Mouse (Mus musculus): ENCODE results near the gene Hoxc12.

Gene Hoxc12

GRCm38 (mm10) chr15:102936279-102936972 is at the start of gene Hoxc12:
Gene Hoxc12, plus strand, starts transcription at chr15:102936757.
- no peak for DNase-seq

GRCm38 (mm10) chr15:102895115-102895514 is 41.4 kb upstream of the Hoxc12 start:
- DNase-seq = no peak

- DNase-seq = no peak
These were observed 31.6 kb upstream of the Hoxc12 start for GRCm38 (mm10) chr15:102904946-102905345.

- DNase-seq = no peak
These were observed 27.0 kb upstream of the Hoxc12 start for GRCm38 (mm10) chr15:102909536-102909935.

- no peak for DNase-seq
These were observed 26.5 kb upstream of the Hoxc12 start for GRCm38 (mm10) chr15:102910038-102910437.

GRCm38 (mm10) chr15:102910496-102911095 is 26.0 kb upstream of the Hoxc12 start:
- no peak for DNase-seq

GRCm38 (mm10) chr15:102913038-102913585 is 23.4 kb upstream of the Hoxc12 start:
- no peak for DNase-seq

GRCm38 (mm10) chr15:102917972-102918572 is 18.5 kb upstream of the Hoxc12 start:
- DNase-seq = no peak

- DNase-seq = no peak
These were observed 17.8 kb upstream of the Hoxc12 start for GRCm38 (mm10) chr15:102918611-102919265.

- DNase-seq = no peak
These were observed 17.0 kb upstream of the Hoxc12 start for GRCm38 (mm10) chr15:102919336-102920180.

GRCm38 (mm10) chr15:102920619-102921018 is 15.9 kb upstream of the Hoxc12 start:
- peak; percentile 59 for DNase-seq

- DNase-seq = no peak
These were observed 15.2 kb upstream of the Hoxc12 start, which contains the start of gene Hoxc13 for GRCm38 (mm10) chr15:102921053-102922011. Gene Hoxc13, plus strand, starts transcription at chr15:102921103.

GRCm38 (mm10) chr15:102922012-102922362 is 14.6 kb upstream of the Hoxc12 start:
- no peak for DNase-seq

- DNase-seq = no peak
These were observed 13.7 kb upstream of the Hoxc12 start for GRCm38 (mm10) chr15:102922636-102923500.

- no peak for DNase-seq
These were observed 9.4 kb upstream of the Hoxc12 start for GRCm38 (mm10) chr15:102927032-102927645.

- DNase-seq = no peak
These were observed 4.7 kb upstream of the Hoxc12 start for GRCm38 (mm10) chr15:102931706-102932358.

- DNase-seq = no peak
These were observed 2.1 kb upstream of the Hoxc12 start for GRCm38 (mm10) chr15:102934438-102934837.

- DNase-seq = no peak
These were observed 1.7 kb upstream of the Hoxc12 start for GRCm38 (mm10) chr15:102934897-102935296.

- no peak for DNase-seq
These were observed 594 bp downstream of the Hoxc12 start for GRCm38 (mm10) chr15:102937036-102937666.

Data from kidney, adult 18-20 months (tissue).